Mouse (Mus musculus) kidney, postnatal 25 days (tissue): Measurements from ENCODE around the gene Baiap2.
A peak's percentile ranks its signal among the peaks of the same experiment; 100 is the strongest.

ENCODE experiments used
- DNase-seq, 2 experiments: peaks; one replicate each; pipeline ENCODE4 v3.0.0; 2021; ENCODE audit warnings: mixed read lengths in 2 of 2

Gene Baiap2

DNA sequence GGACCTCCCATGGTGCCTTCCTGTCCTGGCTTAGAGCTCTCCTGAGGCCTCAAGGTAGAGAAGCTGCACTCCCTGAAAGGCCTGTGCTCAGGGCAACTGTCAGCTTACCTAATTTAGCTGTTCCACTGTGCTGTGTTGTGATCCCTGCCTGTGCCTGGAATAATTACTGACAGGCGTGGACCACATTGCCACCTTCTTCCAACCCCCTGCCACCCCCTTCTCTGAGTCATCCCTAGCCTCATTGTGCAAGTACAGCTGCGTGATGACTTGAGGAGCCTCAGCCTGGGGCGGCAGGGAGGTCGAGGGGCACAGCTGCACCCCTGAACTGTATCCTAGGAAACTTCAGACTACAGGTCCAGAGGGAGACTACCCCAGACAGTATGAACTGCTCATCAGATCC is 5.7 kb downstream of the Baiap2 start:
- no peak for DNase-seq

- no peak for DNase-seq
These were observed 6.2 kb downstream of the Baiap2 start for GRCm38 (mm10) chr11:119948803-119949202.

- no peak for DNase-seq
These were observed 8.0 kb downstream of the Baiap2 start for GRCm38 (mm10) chr11:119950535-119950934.

DNA sequence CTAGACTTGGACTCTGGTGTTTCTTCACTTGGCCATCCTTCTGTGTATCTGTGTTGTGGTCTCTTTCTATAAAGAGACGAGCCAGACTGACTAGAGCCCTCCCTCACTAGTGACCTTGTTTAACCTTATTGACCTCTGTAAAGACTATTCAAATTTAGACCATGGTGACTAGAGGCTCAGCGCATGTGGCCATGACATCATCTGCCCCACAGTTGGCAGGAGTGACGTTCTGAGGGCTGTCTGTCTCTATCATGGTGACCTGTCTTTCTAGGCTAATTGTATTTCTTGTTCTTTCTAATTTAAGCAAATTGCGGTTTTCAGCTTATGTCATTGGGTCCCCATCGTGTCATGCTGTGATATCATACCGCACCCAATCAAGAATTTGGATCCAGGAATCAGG is 8.8 kb downstream of the Baiap2 start:
- no peak for DNase-seq

DNA sequence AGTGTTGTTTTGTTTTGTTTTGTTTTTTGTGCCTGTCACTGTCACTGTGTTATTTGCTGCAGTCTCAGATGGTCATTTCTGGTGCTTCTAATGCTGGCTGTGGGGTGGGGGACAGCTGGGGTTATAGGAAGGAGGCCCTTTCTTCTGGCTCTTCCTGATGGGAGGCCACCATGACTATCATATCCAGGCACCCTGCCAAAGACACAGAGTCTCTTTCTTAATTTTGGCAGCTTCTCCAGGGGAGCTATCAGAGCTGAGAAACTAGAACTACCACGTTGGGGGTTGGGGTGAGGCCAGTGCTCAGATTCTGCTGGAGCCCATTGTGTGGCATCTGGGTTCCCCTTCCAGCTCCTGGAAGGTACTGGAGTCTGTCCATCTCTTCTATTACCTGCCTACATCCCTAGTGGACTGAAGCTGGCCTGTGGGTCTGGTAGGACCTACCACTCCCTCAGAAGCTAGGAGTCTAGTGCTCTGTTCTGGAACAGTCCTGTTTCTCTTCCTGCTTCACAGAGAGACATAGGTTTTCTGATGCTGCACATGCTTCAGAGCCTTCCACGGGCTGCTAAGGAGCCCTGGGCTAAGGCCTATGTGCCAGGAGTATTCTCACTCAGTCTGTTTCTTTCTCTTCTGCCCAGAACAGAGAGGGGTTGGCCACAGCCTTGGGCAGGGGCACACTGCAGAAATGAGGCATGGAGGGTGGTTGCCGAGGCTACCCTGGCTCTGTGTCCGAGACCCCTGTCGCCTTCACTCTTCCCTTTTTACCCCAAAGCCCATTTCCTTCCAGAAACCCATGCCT is 10.1 kb downstream of the Baiap2 start:
- peak; percentile 83 to 85 for DNase-seq

GRCm38 (mm10) chr11:119954233-119954632 is 11.7 kb downstream of the Baiap2 start:
- no peak for DNase-seq

GRCm38 (mm10) chr11:119954749-119955337 is 12.3 kb downstream of the Baiap2 start:
- DNase-seq = no peak

- DNase-seq = no peak
These were observed 12.9 kb downstream of the Baiap2 start for GRCm38 (mm10) chr11:119955432-119955831.

DNA sequence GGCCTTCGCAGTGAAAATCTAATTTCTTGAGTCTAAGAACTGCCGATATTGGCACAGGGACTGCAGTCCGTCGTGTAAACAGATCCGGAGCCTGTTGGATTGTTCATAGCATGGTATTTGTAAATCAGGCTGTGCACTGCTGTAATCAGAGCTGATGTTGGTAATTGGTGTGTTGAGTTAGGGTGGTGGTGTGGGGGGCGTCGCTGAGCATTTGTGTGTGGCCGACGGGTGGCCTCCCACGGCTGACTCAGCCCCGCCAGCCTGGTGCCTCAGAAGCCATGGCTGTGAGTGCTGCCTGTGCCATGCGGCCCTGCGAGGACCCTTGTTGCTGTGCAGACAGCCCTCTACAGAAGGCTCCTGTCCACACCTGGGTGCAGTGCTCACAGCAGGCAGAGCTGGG is 14.0 kb downstream of the Baiap2 start:
- no peak for DNase-seq

GRCm38 (mm10) chr11:119958856-119959255 is 16.3 kb downstream of the Baiap2 start:
- DNase-seq = peak; percentile 35 to 69

- no peak for DNase-seq
These were observed 17.2 kb downstream of the Baiap2 start for GRCm38 (mm10) chr11:119959714-119960113.

- no peak for DNase-seq
These were observed 18.1 kb downstream of the Baiap2 start for GRCm38 (mm10) chr11:119960671-119961070.

DNA sequence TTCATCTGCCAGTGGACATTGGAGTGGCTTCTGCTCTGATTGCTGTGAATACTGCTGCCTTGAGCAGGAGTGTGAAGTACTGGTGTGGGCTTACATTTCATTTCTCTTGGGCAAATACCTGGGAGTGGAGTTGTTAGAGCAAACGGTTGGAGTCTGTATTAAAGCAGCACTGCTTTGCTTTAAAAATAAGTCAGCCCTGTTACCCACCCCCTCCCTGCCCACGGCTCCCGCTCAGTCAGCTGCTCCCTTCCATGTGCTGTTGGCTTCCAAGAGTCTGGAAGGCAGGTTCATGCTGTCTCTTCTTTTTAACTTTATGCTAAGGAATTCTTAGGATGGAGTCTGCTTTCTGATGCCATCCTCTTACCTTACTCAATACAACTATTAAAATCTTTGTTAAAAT is 18.9 kb downstream of the Baiap2 start:
- DNase-seq = no peak

DNA sequence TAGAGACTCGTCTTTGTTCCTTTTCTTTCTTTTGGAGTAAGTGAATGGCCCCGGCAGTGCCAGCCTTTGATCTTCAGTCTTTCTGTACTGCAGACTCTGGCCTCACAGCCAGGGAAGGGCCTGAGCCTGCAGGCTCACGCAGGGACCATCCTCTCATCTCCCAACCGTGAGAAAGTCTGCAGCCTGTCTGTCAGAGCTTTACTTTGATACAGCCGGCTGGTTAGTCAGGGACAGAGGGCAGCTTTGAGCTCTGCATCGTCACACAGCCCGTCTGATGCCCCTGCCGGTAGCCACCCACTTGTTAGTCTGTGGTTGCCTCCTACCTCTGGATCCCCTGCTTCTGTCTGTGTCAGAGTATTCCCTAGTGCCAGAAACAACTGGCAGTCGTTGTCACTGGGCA is 22.5 kb downstream of the Baiap2 start:
- no peak for DNase-seq

GRCm38 (mm10) chr11:119966294-119966693 is 23.7 kb downstream of the Baiap2 start:
- DNase-seq = no peak

DNA sequence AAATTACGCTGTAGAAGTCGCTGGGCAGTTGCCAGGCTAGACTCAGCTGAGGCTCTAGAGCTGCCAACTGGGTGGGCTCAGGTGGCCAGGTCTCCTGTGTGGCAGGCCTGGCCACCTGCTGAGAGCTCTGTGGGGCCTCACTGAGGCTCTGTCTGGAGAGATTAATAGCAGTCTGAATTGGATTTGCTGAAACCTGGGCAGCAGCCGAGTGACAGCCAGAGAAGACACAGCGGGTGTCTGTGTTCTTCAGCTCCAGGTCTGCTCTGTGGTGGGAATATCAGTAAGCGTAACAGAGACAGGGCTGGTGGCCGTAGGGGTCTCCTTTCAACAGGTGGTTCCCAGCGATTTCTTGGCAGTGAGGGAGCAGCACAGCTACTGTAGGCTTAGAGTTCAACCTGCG is 24.8 kb downstream of the Baiap2 start:
- DNase-seq = no peak

DNA sequence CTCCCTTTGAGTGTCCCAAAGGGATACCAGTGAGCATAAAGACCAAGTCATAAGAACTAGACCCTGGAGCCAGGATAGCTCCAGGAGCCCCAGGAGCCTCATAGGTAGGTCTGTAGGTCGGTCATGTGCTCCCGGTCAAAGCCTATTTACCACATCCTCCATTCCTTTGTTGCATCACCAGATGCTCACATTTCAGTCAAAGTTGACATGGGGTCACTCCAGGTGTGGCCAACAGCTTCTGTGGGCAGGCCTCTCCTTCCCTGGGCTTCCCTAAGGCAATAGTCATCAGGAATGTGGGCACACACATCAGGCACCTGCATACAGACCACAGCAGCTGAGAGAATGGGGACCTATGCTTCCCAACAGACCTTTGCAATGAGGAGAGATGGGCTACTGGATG is 25.3 kb downstream of the Baiap2 start:
- no peak for DNase-seq

DNA sequence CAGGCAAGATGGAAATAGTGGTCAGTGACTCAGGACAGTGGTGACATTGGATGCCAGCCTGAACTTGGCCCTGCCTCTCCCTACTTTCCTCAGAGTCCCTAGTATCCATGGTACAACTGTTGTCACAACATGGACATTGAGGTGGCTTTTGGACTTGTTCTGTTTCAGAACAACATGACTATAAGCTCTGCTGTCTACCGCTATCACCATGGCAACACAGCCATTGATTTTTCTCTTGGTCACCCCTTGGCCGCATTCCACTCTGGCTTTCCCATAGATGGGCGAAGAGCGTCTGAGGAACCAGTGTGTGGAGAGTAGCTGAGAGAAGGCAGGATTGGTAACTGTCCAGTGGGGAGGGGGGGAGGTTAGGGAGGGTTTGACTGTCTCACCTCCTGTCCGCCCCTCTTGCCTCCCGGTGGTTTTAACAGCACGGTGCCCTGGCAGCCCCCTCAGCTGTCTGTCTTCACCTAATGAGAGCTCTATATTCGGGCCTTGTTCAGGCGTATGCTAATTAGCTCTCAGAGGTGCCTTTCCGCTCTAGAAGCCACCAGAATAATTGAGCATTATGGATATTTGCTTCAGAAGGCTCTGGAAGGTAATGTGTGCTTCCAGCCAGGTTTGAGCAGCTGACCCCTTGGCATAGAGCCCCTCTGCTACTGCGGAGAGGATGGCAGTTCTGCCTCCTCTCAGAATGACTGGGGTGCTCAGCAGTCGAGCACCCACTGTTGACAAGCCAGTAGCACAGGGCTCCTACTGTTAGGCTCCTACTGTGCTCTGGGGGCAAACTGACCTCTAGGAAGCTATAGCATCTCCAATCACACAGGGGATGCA is 27.7 kb downstream of the Baiap2 start:
- no peak for DNase-seq

DNA sequence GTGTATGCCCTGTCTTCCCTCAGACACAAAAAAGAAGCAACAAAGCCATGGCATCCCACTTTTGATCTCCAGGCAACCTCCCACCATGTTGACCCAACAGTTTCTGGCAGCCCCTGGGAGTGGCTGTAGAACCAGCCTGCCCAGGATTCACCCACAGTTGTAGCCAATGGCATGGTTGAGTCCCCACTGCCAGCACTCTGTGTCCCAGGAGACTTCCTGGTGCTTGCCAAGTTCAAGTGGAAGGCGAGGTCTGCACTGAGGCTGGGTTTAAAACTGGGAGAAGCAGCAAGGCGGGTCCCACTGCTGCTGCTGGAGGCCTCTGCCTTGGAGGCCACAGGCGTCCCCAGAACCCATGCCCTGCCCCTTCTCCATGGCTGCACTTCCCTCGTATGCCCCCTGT is 31.2 kb downstream of the Baiap2 start:
- no peak for DNase-seq

DNA sequence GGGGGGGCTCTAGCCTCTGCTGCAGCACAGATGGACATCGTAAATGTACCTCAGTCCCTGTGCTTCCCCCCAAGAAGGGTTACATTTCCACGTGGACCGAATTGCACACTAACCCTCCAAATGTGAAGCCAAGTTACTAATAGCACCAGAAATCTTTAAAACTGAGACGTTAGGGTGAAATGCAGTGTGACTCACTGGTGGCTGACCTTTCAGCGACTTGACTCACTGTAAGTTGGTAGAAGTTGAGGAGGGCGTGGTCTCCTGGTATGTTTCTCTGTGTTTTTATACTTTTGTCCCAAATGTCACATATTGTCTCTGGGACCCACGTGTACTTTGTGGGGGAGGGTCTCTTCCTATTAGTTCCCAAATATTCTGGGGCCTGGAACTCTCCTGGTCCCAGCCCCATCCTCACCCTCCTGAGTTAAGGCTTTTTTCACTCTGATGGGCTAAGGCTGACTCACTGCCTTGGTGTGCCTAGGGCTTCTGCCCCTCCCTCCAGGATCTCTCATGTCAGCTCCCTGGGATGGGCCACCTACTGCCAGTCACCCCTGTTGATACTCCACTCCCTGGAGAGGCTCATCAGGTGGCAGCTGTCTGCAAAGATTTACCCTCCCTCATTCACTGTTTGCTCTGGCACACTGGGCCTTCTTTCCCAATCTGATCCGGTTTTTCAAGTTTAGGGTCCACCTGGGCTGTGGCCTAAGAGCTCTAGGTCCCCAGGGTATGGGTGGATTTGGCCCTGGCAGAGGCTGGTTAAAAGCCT is 33.4 kb downstream of the Baiap2 start:
- DNase-seq = no peak

DNA sequence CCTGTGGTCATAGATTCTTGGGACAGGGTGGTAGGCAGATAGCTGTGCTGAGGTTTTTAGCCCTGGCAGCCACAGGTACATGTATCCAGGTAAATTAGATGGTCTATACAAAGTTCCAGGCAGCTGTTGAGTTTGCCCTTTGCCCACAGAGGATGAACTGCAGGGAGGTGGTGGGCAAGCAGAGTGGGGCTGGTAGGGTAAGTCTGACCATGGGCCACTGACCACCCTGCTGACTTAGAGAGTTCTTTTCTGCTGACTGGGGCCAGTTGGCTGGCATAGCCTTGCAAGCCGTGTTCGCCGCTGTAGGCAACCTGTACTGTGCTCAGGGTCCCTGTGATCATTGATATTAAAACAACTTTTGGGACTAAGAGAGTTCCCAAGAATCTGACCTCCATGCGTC is 36.1 kb downstream of the Baiap2 start:
- peak; percentile 45 to 84 for DNase-seq

- DNase-seq = peak; percentile 72 to 91
These were observed 37.2 kb downstream of the Baiap2 start for GRCm38 (mm10) chr11:119979596-119980385.
